Mouse (Mus musculus) layer of hippocampus, adult 2 months (tissue): ENCODE data around the gene Tspan7. TPM values are rescaled to one million over a fixed set of nuclear protein-coding genes. Genes with fewer than 3 reads are reported as not detected.
A peak's percentile ranks its signal among the peaks of the same experiment; 100 is the strongest.

ENCODE experiments used
- DNase-seq, 2 experiments: peaks; one replicate each; pipeline ENCODE4 v3.0.0; 2022; ENCODE audit warnings: low spot score in 2 of 2
- H3K27ac ChIP-seq: fragments of 200-600 bp; 2 replicates; pipeline ENCODE4 v1.8.1; 2022
- H3K4me3 ChIP-seq: fragments of 200-600 bp; 2 replicates; pipeline ENCODE4 v1.8.1; 2022; ENCODE audit warnings: mild to moderate bottlenecking
- CTCF ChIP-seq: fragments of 200-600 bp; conservative IDR thresholded peaks from 2 replicates; pipeline ENCODE4 v1.8.1; 2022; ENCODE audit warnings: antibody characterized with exemption, mild to moderate bottlenecking, moderate library complexity
- long read RNA-seq, 2 experiments: library from polyadenylated mRNA; stranded (forward); transcript quantifications; one replicate each; pipeline ENCODE4 v2.0.0; 2021; ENCODE audit warnings: borderline mapping rate in 2 of 2
- total RNA-seq, 2 experiments: library from RNA; stranded (reverse); gene quantifications; 2 replicates each; pipeline ENCODE4 v1.2.3; 2021

Tspan7 gene
- 1,000 to 10,000 TPM; 1,107 to 1,213 TPM for total RNA-seq
- long read RNA-seq, experiment 1, transcript Tspan7-201 (8 exons, 1,733 nt), result major isoform, 609 of 726 reads
- long read RNA-seq, experiment 1, partial matches to known transcripts, result 105 of 726 reads
- long read RNA-seq, experiment 1, other reads (novel, unspliced or antisense), result 12 of 726 reads
- long read RNA-seq, experiment 2, transcript Tspan7-201 (8 exons, 1,733 nt), result major isoform, 940 of 1,109 reads
- long read RNA-seq, experiment 2, partial matches to known transcripts, result 122 of 1,109 reads
- long read RNA-seq, experiment 2, other reads (novel, unspliced or antisense), result 47 of 1,109 reads

DNA sequence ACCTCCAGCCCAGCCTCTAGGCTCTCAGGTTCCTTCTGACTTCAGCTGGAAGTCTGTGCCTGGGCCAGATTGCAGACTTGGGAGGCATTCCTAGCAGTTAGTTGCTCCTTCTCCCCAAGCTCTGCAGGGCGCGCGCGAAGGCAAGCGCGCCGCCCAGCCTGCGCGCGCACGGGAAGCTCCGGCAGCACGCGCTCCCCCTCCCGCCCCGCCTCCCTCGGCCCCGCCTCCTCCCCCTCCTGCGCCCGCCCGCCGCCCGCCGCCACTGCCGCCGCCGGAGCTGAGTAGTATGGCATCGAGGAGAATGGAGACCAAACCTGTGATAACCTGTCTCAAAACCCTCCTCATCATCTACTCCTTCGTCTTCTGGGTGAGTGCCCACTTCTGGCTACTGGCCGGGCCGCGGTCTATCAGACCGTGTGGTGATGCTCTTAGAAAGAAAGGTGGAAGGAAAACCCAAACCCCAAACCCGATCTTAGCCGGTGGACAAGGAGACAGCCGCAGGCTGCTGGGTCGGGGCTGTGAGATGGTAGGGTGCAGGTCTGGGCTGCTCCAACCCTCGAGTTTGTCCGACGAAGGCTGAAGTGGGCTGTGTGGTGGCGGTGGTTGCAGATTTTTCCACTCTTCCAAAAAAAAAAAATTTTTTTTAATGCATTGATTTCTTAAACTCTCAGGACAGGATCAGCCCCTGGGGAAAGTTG is at the start of gene Tspan7:
Tspan7 (plus strand) TSS at position 287 of the 698 bp plus-strand sequence.
- Histone ChIP-seq H3K27ac (peak within 1 kb of the TSS; percentile 96), H3K4me3 (peak within 1 kb of the TSS; percentile 68)
- DNase-seq, result peak; percentile 32 to 61
- TF ChIP-seq CTCF, result peak; percentile 22; the same call in 1 of the 2 replicates

DNA sequence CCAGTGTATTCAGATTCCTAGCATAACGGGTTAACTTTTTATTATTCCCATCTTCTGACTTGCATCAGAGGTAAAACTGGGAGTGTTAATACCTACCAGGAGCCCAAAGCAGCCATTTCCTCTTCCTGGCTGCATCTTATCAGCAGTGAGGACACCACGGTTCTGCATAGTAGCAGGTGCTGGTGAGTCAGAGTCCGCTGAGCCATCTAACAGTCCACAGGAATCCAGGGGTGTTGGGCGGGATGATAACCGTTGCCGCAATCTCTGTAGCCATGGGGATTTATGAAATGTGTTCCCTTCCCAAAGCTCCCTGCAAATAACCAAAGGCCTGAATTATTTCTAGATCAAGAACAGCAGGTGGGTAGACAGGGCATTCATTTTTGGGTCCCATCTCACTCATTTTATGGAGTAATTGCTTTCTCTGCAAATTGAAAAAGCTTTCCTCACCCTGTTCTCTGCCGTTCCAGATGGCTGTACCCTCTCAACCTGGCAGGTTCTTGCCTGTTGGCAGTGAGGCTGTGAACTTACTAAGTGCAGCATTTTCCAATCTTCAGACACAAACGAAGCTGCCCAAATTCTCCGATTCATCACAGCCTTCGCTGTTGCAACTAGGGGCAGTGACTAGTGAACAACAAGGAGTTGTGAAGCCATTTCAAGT is 35.5 kb upstream of the Tspan7 start:
- H3K27ac ChIP-seq, result peak overlapping the region; percentile 91
- peak; percentile 68 to 76 for DNase-seq
- H3K4me3 ChIP-seq, result no peak overlapping the region
- TF ChIP-seq CTCF, result no peak

DNA sequence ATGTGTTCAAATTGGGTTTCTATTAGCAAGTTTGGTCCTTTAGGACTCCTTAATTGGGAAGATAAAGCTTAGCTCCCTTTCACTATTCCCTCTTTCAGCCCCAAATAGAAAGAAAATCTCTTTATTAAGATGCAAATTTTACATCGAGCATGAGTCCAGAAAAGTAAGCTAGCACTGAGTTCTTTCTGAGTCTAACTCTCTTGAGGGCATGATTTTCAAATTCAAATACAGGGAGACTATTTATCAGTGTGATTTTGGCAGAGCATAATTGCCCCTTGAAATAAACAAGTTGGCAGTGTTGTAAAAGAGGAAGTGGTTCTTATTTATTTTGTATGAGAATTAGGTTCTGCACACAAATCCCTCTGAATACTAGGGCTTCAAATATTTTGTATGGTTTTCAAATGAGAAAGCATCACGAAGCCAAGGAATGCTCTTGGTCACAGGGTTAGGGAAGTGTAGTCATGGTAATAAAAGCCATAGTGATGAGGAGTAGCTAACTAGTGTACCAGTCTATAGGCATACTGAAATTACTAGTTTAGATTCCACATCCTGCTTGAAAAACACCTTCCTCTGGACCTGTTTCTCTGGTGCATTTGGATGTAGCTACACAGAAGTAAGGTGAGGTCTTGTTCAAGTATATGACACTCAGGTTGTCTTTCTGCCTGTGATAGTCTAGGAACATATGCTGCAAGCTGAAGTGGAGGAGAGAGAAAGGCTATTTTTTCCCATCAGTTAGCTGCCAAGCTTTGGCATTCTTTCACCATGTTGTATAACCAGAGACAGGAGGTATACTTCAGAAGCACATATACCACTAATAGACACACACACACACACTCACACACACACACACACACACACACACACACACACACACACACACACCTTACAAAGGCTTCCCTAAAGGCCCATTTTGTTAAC is 34.6 kb upstream of the Tspan7 start:
- no peak overlapping the region for H3K4me3 ChIP-seq
- peak overlapping the region; percentile 91 for H3K27ac ChIP-seq
- TF ChIP-seq CTCF, result no peak
- peak; percentile 23 to 31 for DNase-seq

DNA sequence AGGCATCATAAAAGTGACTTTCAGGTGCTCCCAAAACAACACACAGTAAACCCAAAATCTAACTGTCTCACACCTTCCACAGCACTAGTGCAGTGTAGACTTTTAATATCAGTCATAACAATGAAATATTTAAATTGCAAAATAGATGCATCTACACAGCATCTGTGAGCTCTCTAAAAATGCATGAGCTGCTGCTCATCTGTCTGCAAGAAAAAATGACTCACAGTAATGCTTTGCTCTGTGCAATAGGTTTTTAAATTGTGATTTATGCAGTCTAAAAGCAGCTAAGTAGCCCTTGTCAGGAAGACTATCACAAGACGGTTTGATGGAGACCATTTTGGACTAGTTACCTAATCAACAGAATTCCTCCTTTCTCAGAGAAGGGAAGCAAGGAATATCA is 31.2 kb upstream of the Tspan7 start:
- TF ChIP-seq CTCF, result no peak
- Histone ChIP-seq H3K4me3 (no peak overlapping the region), H3K27ac (peak overlapping the region; percentile 43; the same call in 1 of the 2 replicates)
- no peak for DNase-seq

DNA sequence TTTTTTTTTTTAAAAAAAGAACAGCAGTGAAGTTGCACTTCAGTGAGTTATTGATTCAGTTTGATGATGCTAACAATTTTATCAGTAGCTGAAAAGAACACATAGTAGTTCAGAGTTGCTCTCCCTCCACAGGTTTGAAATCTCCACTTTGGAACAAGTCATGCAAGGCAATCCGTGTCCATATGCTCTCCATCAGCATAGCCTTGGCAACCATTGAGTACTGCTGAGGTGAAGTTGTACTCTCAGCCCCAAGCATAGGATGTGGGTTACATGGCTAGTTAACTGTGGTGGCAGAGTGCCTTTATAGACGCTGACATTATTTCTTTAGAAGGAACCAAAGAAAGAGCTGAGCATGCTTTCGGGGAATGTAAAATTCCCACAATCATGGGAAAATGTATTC is 27.7 kb upstream of the Tspan7 start:
- no peak for DNase-seq
- TF ChIP-seq CTCF, result no peak
- Histone ChIP-seq H3K4me3 (no peak overlapping the region), H3K27ac (peak overlapping the region; percentile 18; the same call in 1 of the 2 replicates)

GRCm38 (mm10) chrX:10477088-10477487 is 7.9 kb upstream of the Tspan7 start:
- TF ChIP-seq CTCF, result no peak
- H3K27ac ChIP-seq, result no peak overlapping the region
- no peak overlapping the region for H3K4me3 ChIP-seq
- DNase-seq, result no peak

- DNase-seq, result no peak
- Histone ChIP-seq H3K27ac (peak overlapping the region; percentile 51; the same call in 1 of the 2 replicates), H3K4me3 (no peak overlapping the region)
- TF ChIP-seq CTCF, result no peak
Measured at GRCm38 (mm10) chrX:10479031-10479886, 5.7 kb upstream of the Tspan7 start.

DNA sequence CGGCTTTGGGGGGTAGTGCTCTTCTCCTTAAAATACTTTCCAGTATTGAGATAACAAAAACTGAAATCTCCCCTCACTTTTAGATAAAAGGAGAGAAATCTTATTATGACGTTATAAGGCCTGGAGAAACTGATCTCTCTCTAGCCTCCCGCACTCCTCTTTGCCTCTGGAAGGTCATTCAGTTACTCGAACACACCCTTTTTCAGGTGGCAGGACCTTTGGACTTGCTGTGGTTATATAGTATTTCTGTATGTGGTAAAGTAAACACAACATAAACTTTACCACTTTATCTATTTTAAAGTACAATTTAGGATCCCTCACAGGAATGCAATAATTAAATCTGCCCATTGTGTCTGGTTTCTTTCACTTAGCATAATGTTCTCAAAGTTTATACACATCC is 5.0 kb upstream of the Tspan7 start:
- TF ChIP-seq CTCF, result no peak
- DNase-seq, result no peak
- Histone ChIP-seq H3K27ac (no peak overlapping the region; the same call in 1 of the 2 replicates), H3K4me3 (no peak overlapping the region)

GRCm38 (mm10) chrX:10485664-10486211 is 780 bp downstream of the Tspan7 start:
- peak; percentile 39; the same call in 1 of the 2 replicates for TF ChIP-seq CTCF
- DNase-seq, result peak; percentile 33 to 67
- peak overlapping the region; percentile 68 for H3K4me3 ChIP-seq
- H3K27ac ChIP-seq, result peak overlapping the region; percentile 96

DNA sequence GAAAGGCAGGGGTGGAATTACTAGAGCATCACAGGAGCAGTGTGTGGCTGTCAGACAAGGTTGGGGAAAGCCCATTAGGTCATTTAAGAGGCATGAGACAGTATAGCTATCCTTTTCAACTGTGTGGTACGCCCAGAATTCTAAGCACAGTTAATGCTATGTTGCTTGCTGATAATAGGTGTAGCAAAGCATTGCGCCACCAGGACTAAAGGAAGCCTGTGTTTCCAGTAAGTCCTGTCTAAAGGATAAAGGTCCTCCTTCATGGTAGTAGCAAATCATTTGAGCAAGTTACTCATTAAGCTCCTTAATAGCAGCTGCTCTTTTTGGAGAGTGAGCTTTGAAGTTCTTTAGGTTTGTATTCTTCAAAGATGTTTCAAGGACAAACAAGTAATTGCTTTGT is 13.6 kb downstream of the Tspan7 start:
- no peak for DNase-seq
- no peak overlapping the region for H3K4me3 ChIP-seq
- no peak overlapping the region for H3K27ac ChIP-seq
- no peak for TF ChIP-seq CTCF

GRCm38 (mm10) chrX:10502616-10503015 is 17.7 kb downstream of the Tspan7 start:
- TF ChIP-seq CTCF, result no peak
- no peak overlapping the region for H3K4me3 ChIP-seq
- no peak overlapping the region for H3K27ac ChIP-seq
- no peak for DNase-seq
